Mouse (Mus musculus): Measurements from ENCODE around the gene Car11.

Gene Car11

DNA sequence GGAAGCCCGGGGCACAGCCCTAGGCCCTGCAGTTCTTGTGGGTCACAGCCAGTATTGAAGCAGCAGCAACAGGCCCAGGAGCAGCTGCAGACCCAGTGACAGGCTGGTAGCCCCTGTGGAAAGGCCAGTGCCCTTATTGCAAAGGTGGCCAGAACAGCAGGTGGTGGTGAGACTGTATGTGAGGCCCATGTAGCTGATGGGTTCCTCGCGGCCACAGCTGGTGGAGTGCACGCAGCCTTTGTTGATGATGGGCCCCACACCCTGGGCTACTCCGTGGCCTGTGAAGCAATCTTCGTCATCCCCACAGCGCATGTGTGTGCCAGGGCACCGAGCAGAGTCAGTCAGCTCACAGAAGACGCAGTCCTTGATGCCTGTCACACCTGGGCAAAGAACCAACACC, 25.5 kb downstream of the Car11 start:
- DNase-seq: no peak

DNA sequence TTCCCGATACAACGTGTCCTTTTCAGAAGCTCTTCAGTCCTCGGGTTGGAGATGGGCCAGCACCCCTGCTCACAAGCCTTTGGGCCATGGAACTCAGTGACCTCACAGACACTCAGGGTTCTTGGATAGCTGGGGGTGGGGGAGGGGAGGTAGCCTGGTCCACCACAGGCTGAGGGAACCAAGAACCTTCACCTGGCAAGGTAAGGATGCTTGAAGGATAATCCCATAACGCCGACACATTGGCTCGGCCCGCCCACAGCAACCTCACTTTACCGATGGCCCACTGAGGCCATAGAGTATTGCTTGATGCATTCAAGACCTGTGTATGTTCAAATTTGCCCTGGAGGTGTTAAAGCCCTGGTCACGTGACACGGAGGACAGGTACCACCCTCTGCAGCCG, 26.1 kb downstream of the Car11 start, which contains the start of gene Spaca4:
Gene Spaca4, minus strand, starts transcription at position 101 of the 400 bp plus-strand sequence.
- no peak for DNase-seq

DNA sequence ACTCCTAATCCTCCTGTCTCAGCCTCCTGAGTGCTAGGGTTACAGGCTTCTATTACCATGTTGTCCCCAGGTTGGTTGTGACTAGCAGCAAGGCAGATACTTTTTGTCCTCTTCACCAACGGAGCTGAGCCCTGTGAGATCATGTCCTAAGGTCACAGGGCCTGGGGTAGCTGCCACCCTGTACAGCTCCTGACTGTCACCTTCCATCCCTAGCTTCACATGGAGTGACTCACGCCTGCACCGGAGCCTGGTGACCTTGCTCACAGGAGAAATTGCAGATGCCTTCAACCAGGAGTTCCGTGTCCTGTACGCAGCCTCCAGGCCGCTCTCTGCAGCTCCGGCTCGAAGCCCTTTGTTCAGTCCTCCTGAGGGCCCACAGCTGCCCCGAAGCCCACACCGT, 26.8 kb downstream of the Car11 start:
- DNase-seq: no peak

DNA sequence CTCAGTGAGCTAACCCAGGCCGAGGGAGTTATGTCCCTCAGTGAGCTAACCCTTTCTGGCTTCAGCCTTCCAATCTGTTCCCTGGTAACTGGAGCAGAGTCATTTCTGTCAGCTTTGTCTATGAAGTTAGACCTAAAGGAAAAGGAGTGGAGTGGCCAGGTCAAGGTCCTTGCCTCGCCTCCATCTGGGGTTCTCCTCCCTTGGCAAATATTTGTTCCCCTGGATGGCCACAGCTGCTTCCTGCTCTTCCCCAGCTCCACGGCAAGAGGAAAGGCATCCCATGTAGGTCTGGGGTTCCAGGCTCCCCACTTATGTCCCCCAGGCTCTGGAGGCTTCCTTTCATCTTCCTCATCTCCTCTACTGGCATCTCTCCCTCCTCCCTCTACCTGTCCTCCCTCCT, 28.0 kb downstream of the Car11 start:
- DNase-seq: no peak

DNA sequence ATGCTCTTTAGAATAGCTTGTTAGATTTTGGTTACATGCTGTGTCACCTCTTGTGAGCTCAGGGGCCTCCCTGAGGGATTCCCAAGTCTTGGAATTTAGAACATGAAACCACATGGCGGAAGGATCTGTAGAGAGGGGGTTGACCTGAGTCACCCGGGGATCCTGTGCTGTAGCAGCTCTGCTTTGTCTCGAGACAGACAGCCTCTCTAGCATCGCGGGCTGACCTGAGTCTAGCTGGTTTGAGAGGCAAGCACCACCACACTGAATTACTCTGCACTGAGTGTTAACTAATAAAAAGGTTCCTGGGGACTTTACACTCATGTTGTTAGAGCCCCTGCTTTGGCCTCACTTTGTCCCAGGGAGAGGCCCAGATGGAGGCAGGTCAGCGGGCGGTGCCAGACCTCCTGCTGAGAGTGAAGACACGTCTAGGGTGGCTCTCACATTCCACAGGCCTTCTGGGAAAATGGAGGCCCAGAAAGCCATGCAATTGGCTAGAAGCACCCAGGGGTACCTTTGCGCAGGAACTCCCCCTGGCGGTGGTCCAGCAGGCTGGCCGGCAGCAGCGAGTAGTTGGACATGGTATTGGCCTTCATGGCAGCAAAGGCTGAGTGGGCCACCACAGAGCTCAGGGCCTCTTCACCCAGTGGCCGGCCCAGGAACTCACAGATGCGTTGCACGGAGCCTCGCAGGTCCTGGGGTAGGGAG, 31.2 kb downstream of the Car11 start:
- peak; percentile 63 for DNase-seq

DNA sequence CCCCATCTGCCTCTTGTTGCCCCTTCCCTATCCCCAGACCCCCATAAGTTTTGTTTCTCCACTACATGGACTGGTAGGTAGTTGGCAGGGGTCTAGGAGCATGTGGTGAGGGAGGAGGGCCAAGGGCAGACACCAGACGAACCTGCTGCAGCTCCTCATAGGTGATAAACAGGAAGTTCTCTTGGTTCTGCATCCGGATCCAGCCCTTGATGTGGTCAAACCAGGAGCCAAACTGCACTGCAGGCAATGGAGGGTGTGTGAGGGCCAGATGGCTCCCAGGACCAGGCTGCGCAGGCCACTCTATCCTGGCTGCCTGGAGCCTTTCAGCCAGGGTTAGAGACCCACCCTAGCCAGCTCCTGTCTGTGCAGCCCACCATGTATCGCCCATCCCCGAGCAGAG, 33.8 kb downstream of the Car11 start:
- peak; percentile 86 for DNase-seq

DNA sequence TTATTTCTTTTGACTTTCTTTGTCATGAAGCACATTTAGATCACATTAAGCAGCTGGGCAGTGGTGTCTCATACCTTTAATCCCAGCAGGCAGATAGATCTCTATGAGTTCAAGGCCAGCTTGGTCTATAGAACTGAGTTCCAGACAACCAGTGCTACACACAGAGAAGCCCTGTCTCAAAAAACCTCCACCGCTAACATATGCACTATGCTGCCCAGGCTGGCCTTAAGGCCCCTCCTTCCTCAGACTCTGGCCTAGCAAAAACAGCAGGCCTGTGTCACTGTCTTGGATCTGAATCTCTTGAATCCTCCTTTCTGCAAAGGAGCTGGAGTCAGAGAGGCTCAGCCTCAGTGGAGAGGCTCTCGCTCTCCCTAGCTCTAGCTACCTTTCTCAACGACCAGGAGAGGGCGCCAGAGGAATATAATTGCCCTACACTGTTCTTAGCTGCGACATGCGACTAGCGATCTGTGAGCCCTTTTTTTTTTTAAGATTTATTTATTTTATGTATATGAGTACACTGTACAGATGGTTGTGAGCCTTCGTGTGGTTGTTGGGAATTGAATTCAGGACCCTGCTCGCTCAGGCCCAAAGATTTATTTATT, 39.6 kb downstream of the Car11 start:
- DNase-seq: peak; percentile 84

DNA sequence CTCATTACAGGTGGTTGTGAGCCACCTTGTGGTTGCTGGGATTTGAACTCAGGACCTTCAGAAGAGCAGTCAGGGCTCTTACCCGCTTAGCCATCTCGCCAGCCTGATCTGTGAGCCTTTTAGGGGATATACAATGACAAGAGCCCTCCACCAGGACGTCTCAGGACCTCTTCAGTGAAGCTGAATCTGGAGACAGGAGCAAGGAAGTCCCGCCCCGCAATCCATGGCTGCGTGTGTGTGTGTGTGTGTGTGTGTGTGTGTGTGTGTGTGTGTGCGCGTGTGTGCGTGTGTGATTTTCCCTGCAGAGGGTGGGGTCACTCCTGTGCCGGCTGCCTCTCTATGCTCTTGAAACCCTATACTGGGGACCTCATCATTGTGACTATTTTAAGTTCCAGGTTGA, 40.2 kb downstream of the Car11 start:
- no peak for DNase-seq

DNA sequence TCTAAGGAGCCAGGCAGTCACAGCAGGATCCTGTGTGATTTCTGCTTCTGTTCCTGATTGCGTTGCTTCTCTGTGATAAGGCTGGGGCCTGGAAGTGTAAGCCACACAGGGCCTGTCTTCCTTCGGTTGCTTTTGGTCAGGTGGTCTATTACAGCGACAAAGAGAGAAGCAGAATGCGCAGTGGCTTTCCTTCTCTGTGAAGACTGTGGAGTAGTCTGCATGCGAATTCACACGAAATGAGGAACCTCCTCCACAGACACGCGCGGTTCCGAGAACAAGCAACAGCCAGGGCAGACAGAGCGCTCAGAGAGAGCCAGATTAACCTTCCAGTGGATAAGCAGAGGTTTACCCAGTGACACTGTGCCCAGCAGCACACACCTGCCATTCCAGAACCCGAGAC, 41.7 kb downstream of the Car11 start:
- DNase-seq: no peak

DNA sequence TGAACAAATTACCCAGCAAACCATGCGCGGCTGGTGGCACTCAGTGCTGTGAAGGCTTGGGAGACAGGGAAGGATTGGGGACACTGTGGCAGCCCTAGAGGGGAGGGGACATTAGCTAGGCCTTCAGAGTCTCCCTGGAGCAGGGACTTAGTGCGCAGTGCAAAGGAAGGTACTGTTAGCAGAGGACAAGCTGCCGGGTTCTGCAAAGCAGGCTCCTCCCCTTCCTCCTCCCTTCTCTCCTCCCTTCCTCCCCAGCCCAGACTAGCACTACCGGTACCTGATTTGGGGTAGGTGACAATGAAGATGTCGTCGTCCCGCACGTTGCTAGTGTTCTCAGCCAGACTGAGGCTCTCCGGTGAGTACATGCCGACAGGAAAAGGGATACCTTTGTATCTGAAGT, 42.1 kb downstream of the Car11 start:
- DNase-seq: peak; percentile 59

DNA sequence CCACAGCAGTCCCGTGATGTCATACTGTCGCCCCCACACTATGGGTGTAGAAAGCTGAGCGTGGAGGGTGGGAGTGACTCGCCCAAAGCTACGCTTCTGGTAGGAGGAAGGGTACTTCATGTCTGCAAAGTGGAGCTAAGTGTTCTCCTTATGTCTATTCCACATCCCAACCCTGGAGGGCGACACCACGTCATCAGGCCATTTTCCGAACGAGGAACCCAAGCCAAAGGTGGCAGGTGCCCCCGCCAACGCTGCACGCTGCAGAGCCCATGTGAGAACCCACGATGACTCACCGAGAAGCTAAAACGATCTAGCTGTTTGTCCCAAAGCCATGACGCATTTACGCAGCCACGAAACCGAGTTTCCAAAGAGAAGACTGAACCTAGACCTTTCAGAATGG, 42.7 kb downstream of the Car11 start:
- peak; percentile 26 for DNase-seq

DNA sequence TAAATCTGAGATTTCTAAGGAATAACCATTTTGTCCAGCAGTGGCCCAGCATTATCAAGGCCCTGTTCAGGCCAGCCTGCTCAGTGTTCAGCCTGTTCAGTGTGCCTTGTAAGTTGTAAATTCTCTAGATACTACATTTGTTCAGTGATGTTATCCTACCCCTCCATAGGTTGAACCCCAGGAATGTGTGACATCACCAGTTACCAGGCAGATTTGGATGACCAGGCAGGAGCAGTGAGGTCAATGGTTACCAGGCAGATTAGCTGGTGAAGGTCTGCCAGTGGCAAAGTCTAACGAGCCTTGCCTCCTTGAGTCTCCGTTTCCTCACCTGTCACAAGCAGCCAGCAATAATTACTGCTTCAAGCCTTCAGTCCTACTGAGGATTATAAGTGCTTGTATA, 44.7 kb downstream of the Car11 start:
- DNase-seq: peak; percentile 25

DNA sequence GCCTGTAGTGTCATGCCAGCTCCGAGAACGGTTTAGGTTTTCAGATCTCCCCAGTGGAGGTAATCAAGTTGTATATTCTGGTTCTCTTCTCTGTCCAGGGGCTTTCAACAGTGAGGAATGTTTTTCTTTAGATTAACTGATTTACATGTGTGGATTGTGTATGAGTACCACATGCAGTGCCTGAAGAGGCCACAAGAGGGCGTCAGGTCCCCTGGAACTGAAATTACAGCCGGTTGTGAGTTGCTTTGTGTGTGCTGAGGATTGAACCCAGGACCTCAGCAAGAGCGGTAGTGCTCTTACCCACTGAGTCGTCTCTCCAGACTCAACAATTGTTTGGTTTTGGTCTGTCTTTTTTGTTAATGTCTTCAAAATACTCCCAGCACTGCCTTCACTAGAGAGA, 46.9 kb downstream of the Car11 start:
- no peak for DNase-seq

DNA sequence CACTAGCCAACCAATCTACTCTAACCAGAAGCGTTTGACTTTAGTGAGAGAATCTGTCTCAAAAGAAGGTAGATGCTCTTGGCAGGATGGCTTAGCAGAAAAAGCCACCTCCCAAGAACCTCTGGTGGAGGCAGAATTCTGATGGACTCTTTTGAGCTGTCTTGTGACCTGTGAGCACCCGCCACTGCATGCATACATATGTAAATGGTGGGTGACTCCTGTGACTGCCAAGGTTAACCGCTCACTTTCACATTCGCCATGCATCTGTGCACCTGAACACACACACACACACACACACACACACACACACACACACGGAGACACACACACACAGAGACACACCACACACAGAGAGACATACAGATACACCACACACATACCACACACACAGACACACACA, 47.8 kb downstream of the Car11 start:
- DNase-seq: no peak

DNA sequence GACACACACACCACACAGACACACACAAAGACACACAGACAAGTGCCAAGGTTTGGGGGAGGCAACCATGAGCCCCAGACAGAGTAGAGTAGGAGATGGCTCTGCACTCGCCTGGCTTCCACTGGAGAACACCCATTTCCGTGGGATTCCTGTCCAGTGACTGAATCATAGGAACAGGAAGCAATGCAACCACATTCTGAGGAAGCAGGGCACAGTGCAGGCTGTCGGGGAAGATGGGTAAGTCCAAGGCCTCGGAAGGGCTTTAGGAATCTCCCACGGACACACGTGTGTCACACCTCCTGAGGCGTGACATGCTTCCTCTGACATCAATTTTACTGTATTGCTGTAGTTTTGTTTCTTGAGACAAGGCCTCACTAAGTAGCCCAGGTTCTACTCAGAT, 48.5 kb downstream of the Car11 start:
- no peak for DNase-seq

DNA sequence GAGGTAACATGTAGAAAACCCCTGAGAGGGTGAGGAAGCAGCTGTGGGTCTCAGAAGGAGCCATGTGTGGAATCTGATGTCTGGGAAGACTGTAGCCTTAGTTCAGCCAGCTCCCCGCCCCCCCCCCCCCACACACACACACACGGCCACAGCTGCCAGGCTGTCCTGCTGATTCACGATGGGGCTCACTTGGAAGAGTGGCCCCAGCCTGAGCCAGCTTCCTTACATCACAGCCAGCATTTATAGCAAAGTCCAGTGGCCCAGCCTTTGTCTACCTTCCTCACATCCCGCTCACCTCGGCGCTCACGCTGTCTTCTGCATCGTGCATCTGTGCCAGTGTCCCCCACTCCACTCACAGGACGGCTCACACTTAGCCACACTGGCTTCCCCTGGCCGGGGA, 49.8 kb downstream of the Car11 start:
- no peak for DNase-seq

DNA sequence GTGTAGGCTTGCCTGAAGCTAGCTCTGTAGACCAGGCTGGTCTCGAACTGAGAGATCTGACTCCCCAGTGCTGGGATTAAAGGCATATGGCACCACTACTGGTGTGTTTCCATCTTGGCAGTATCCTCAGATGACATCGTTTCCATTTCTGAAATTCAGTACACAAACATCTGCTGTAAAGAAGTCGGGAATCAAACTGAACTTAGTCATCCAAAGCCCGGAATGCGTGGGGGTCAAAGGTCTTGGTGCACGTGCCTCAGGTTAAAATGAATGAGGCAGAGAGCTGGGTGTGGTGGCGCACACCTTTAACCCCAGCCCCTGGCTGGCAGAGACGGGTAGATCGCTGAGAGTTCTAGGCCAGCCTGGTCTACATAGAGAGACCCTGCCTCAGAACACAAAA, 50.5 kb downstream of the Car11 start:
- DNase-seq: no peak
